Mouse (Mus musculus) thymus, postnatal 25 days (tissue): ENCODE data around the gene Prg4.

Experiments used
- DNase-seq: peaks from one replicate; pipeline ENCODE4 v3.0.0; 2022

Gene Prg4

GRCm38 (mm10) chr1:150466132-150466531 lies at the start of gene Prg4:
Gene Prg4, minus strand, starts transcription at chr1:150466165.
- no peak for DNase-seq

GRCm38 (mm10) chr1:150513041-150513440 lies 47.1 kb upstream of the Prg4 start:
- DNase-seq: no peak

DNA sequence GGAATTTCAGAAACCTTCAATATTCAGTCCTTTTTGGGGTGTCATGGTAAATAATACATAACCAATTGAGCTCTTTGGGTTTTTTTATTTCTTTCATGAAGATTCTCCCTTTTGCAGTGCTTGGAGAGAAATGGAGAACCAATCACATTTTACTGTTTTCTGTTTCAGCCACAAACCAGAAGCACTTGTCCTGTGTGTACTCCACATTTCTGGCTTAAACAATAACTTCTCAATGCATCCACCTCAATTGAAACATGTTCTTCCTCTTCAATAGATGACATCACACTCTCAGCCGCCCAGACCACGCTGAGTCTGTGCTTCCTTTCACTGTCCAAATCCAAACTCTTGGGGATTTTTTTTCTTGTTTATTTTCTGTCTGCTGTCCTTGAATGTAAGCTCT lies 39.8 kb upstream of the Prg4 start:
- no peak for DNase-seq

- DNase-seq: no peak
These were observed 37.4 kb upstream of the Prg4 start for GRCm38 (mm10) chr1:150503321-150503720.

- no peak for DNase-seq
These were observed 32.2 kb upstream of the Prg4 start for GRCm38 (mm10) chr1:150498177-150498576.

DNA sequence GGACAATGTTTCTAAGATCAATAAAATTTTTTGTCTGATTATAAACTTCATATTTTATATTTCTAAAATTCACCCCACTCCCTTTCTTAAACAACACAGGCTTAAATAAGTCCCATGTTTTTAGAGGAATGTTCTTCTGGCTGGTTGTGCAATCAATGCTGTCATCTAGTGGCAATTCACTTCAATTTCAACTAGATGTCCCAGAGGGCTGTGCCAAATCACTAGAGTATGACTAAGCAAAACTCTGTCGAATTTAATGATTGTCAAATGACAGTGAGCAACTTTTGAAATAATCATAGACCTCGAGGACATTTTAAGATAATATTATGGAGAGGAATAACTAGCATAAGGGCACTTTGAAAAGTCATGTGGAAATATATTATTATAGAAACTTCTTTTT lies 31.7 kb upstream of the Prg4 start:
- DNase-seq: no peak

DNA sequence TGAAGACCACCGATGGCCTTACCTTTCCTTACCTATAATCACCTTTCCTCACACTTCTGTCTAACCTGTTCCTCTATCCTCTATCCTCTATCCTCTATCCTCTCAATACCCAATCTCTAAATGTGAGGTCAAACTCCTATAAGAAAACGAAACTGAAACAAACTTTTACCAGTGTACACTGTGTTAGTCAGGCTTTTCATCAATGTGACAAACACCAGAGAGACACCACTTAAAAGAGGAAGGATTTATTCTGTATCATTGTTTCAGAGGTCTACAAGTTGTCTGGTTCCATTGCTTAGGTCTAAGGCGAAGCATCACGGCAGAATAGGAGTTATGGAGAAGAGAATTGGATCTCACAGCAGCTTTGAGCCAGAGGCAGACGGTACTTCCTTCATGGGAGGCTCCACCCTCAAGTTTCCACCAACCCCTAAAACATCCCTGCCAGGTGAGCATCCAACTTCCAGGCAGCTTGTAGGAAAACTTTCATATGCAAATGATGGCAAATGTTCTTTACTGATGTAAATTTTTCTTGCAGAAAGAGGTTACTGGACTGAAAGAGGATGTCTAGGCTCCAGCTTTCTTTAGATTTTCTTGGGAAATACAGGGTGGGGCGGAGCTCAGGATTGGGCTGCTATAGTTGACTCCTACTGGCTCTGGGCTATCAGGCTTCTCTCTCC lies 30.8 kb upstream of the Prg4 start:
- DNase-seq: no peak

GRCm38 (mm10) chr1:150489148-150489547 lies 23.2 kb upstream of the Prg4 start:
- DNase-seq: no peak

- no peak for DNase-seq
These were observed 14.7 kb upstream of the Prg4 start for GRCm38 (mm10) chr1:150480674-150481073.

- DNase-seq: no peak
These were observed 6.6 kb upstream of the Prg4 start for GRCm38 (mm10) chr1:150472525-150472924.

- DNase-seq: no peak
These were observed 4.0 kb upstream of the Prg4 start for GRCm38 (mm10) chr1:150469992-150470391.

DNA sequence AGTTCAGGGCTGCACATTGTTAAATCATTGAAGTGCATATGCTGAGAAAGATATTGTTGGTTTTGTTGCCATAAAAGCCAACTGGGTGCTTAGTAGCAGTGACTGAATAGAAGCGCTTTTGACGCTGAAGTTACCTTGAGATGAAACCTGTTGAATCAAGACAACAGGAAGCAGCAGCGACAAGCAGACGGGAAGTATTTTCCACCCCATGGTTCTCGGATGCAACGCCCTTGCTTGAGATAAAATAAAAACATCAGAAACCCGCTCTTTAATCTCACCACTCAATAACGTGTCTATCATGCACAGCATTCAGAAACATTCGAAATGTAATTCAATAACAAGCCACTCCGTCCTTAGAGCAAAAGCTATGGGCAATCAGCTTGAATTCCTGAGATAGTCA lies 601 bp downstream of the Prg4 start:
- no peak for DNase-seq

DNA sequence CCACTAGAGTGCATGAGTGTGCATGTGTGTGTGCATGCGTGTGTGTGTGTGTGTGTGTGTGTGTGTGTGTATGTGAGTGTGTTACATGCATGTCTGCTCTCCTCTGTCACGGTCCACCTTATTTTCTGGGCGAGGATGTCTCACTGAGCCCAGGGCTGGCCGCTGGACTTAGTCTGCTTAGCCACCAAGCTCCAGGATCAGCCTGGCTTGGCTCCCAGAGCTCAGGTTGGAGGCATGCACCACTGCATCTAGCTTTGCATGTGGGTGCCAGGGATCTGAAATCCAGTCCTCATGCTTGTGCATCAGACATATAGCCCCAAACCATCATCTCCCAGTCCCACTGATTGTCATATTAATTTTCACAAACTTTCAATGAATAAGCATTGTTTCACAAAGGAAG lies 2.3 kb downstream of the Prg4 start:
- DNase-seq: no peak

DNA sequence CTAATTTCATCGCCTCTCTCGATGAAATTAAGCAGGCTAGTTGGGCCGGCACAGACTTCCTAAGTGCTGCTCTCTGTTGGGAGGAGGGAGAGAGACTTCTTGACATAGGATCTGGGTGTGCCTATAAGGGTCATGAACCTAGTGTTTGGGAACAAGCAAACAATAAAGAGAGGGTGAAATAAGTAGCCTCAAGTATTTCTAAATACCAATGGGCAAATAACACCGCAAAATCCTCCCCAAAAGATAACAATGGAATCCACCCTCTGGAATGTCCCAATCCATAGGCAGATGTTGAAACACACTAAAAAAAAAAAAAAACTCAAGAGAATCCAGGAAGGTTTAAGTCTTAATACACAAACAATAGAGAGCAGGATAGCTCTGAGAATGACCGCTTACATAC lies 2.9 kb downstream of the Prg4 start:
- no peak for DNase-seq

GRCm38 (mm10) chr1:150460595-150460994 lies 5.4 kb downstream of the Prg4 start:
- no peak for DNase-seq

- no peak for DNase-seq
These were observed 6.4 kb downstream of the Prg4 start for GRCm38 (mm10) chr1:150459599-150459998.

GRCm38 (mm10) chr1:150458977-150459376 lies 7.0 kb downstream of the Prg4 start:
- no peak for DNase-seq

DNA sequence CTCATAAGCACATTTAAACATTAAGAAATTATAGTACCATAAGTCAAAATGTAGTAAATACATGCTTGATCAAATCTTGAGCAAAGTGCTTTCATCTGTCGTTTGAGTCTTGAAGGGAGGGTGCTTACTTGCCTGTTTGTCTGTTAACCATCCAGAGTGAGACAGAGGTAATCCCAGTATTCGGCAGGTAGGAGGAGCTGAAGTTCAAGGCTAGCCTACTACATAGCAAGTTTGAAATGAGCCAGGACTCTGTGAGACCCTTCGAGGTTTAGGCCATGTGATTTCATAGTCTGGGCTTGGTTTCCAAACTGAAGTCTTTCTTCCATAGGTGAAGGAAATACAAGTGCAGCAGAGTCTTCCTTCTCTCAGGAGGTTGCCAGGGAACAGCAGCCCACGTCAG lies 24.2 kb downstream of the Prg4 start:
- no peak for DNase-seq

GRCm38 (mm10) chr1:150438641-150439040 lies 27.3 kb downstream of the Prg4 start:
- no peak for DNase-seq

- no peak for DNase-seq
These were observed 39.7 kb downstream of the Prg4 start for GRCm38 (mm10) chr1:150426216-150426615.

GRCm38 (mm10) chr1:150425665-150426064 lies 40.3 kb downstream of the Prg4 start:
- DNase-seq: no peak

- DNase-seq: no peak
These were observed 47.5 kb downstream of the Prg4 start for GRCm38 (mm10) chr1:150418426-150418825.

DNA sequence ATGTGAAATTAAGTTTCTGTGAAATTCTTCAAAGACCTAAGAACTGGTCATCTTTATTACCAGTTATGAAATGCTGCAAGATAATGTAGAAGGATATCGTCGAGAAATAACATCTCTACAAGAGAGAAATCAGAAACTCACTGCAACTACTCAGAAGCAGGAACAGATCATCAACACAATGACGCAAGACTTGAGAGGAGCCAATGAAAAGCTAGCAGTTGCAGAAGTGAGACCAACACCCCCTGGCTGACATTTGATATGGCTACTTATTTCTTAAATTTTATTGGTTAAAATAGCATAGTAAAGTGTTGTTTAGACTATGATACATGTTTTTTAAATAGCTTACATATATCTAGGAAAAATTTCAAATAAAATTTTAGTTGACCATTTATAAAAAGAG lies 50.0 kb downstream of the Prg4 start:
- DNase-seq: no peak

DNA sequence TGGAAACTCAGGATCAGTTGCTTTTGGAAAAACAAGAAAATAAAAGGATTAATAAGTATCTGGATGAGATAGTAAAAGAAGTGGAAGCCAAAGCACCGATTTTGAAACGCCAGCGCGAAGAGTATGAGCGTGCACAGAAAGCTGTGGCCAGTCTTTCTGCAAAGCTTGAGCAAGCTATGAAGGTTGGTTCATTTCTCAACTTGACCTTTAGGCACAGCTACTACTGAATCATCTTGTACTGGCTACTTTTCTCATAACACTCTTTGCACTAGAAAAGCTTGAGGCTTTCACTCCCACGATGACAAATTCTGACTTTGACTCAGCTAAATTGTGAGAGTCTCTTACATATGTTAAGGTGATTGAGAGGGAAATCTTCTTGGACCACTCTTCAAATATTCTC lies 56.0 kb downstream of the Prg4 start:
- DNase-seq: no peak

DNA sequence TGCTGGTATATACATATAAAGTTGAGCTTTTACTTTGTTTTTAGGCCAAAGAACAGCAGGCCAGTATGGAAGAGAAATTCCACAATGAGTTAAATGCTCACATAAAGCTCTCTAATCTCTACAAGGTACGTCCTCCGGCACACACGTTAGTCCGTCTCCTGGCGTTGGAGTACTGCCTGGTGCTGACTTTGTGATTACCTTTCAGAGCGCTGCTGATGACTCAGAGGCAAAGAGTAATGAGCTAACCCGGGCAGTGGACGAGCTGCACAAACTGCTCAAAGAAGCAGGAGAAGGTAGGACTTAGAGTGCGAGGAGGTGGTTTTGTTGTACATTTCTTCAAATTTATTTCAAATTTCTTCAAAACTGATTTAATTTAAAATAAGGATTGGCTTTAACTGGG lies 58.7 kb downstream of the Prg4 start:
- no peak for DNase-seq

DNA sequence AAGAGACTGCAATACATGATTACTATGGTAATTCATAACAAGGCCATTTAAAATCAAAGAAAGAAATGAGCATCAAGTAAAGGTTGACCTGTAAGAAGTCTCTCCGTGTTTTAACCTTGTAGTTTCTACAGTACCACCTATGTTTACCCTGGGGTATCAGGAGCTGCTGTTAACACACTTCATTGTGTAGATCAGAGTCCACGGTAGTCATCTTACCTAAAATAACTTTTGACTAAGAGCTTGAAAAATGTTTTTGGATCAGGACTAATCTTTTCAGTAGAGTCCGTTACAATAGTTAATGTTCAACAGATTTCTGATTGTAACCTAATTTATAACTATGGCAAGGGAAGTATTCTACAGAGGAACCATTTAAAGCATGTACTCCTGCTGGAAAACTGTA lies 61.4 kb downstream of the Prg4 start:
- DNase-seq: no peak
